Mouse (Mus musculus): ENCODE results near the gene Tcaim.

Tcaim gene

GRCm38 (mm10) chr9:122805053-122805844 is at the start of gene Tcaim:
TSS of gene Tcaim (plus strand) at chr9:122805539.
- DNase-seq (ENCODE audit: extremely low read depth, insufficient read length, low spot score): peak; percentile 95

DNA sequence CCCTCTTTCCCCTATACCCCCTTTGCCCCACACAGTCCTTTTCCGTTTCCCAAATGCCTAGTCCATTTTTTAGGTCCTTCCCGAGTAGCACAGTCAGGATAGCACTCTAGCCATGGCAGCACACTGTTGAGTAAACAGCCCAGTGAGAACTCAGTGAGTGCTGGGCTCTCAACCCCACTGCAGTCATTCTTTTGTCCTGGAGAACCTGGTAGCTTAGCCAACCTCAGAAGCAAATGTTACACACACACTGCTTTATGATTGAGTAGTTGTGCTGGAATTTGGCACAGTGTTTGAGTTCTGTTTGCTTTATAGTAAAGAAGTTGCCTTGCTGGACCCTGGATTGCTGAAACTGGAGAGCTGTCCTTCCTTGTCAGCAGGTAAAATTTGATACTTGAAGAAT is 47.7 kb upstream of the Tcaim start:
- DNase-seq (ENCODE audit: extremely low read depth, insufficient read length, low spot score): no peak

GRCm38 (mm10) chr9:122760111-122760510 is 45.2 kb upstream of the Tcaim start:
- DNase-seq (ENCODE audit: extremely low read depth, insufficient read length, low spot score): no peak

DNA sequence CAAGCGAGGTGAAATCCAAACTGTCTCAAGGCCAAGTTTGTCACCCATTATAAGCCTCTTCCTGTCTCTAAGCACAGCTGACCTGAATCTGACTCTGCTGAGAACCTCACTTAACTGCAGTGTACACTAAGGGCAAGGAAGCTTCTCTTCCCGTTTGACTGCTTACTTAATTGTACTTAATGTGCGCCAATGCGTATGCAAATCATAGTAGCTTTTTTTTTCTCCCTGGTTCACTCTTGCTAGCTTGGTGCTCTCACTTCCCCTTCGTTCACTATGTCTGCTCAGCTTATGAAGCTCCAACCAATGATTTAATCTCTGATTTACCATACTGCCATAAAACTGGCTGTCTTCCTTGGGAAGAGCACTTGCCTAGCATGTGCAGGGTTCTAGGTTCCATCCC is 20.1 kb upstream of the Tcaim start:
- DNase-seq (ENCODE audit: extremely low read depth, insufficient read length, low spot score): no peak

DNA sequence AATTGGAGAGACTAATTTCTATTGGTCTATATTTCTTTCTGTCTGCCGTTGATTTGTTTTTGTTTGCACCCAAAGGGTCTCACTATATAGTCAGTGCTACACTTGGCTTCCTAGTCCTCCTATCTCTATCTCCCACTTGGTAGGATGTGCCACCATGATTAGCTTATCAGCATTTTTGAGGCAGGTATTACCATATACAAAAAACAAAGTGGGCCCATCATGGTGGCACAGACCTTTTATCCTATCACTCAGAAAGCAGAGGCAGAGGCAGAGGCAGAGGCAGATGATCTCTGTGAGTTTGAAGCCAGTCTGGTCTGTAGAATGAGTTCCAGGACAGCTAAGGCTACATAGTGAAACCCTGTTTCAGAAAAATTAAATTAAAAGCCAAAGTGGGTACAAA is 18.8 kb upstream of the Tcaim start:
- no peak for DNase-seq (ENCODE audit: extremely low read depth, insufficient read length, low spot score)

GRCm38 (mm10) chr9:122805845-122806341 is 554 bp downstream of the Tcaim start:
- no peak for DNase-seq (ENCODE audit: extremely low read depth, insufficient read length, low spot score)

GRCm38 (mm10) chr9:122807186-122807585 is 1.8 kb downstream of the Tcaim start:
- DNase-seq (ENCODE audit: extremely low read depth, insufficient read length, low spot score): no peak

DNA sequence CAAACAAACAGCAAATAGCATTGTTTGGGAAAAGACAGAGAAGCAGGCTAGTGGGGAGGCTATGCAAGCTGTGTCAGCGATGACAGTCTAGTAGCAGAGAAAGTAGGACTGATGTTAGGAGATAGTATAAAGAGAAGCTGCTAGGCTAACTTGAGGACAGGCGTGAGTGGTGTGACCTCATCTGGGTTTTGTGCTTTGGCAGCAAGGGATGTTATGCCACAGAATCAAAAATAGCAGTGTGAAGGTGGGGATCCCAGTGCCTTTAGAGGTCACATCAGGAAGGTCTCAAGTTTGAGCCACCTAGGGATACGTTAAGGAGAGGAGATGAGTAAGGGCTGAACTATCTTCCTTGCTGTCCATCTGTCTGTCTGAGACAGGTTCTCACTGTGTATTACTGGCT is 4.9 kb downstream of the Tcaim start:
- DNase-seq (ENCODE audit: extremely low read depth, insufficient read length, low spot score): no peak

- DNase-seq (ENCODE audit: extremely low read depth, insufficient read length, low spot score): no peak
Measured at GRCm38 (mm10) chr9:122812386-122812785, 7.0 kb downstream of the Tcaim start.

GRCm38 (mm10) chr9:122814775-122815174 is 9.4 kb downstream of the Tcaim start:
- DNase-seq (ENCODE audit: extremely low read depth, insufficient read length, low spot score): no peak

- no peak for DNase-seq (ENCODE audit: extremely low read depth, insufficient read length, low spot score)
Measured at GRCm38 (mm10) chr9:122815239-122815851, 10.0 kb downstream of the Tcaim start.

DNA sequence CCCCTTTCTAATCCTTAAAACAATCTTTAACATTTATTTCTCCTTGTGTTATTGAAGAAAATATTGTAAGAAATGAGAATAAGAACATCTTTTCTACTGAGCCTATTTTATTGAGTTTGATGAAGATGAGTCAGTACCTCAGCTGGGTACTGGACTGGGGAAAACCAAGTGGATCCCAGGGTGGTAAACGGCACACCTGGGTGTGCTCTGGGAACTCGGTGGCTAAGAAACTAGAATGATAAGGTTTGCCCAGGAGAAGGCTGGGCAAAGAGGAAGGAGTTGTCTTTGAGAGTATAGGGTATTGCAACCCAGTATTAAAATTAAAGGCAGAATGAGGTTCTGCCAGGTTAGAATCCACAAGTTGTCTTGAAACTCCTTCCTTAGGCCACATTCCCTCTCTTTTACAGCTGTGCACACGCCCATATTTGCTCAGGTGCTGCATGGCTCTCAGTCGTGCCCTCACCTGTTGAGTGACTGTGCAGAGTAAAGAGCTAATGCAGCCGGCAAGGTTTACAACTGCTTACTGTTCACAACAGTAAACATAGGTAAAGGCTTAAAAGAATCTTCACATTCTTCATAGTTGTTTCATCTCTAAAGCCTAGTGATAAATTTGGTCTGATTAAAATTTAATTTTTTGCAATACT is 18.2 kb downstream of the Tcaim start:
- DNase-seq (ENCODE audit: extremely low read depth, insufficient read length, low spot score): no peak

GRCm38 (mm10) chr9:122826743-122827142 is 21.4 kb downstream of the Tcaim start:
- no peak for DNase-seq (ENCODE audit: extremely low read depth, insufficient read length, low spot score)

DNA sequence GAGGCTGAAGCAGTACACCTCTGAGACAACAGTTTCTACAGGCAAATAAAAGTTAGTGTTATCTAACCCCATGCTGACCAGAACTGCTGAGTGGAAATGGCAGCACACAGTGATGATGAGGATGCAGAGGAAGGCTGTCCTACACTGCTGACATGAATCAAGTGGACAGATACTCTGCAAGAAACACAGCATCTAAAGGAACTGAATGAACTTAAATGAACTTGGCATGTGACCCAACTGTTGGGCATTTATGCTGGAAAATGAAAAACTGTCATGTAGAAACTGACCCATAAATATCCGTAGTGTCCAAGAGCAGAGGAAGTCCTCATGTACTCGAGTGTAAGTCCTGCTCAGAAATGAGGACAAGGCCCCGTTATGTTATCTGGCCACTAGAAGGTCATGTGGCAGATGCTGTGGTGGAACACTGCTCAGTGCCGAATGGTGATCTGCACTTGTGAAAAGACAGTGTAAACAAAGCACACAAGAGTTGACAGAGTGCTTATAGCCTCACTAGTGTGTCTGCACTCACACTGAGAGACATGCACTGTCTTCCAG is 24.6 kb downstream of the Tcaim start:
- DNase-seq (ENCODE audit: extremely low read depth, insufficient read length, low spot score): no peak

- no peak for DNase-seq (ENCODE audit: extremely low read depth, insufficient read length, low spot score)
Measured at GRCm38 (mm10) chr9:122836126-122836525, 30.8 kb downstream of the Tcaim start.

DNA sequence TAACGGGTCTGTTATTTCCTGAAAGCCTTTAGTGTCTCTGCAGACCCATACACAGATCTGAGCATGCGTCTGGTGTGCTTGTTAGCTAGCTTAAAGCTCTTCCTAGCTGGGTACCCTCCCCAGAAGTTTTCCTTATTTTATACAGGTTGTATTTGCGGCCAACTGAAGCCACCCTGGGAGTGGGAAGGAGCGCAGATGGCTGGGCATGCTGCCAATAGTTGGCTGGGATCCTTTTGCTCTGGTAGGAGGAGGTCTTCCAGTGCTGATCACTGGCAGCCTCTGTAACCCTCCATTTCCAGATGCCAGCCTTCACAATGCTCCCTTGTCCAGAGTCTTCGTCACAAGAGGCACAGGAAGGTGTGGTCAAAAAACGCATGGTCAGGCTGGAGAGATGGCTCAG is 31.5 kb downstream of the Tcaim start:
- peak; percentile 24 for DNase-seq (ENCODE audit: extremely low read depth, insufficient read length, low spot score)

GRCm38 (mm10) chr9:122837216-122837615 is 31.9 kb downstream of the Tcaim start:
- no peak for DNase-seq (ENCODE audit: extremely low read depth, insufficient read length, low spot score)

GRCm38 (mm10) chr9:122837680-122838079 is 32.3 kb downstream of the Tcaim start:
- peak; percentile 13 for DNase-seq (ENCODE audit: extremely low read depth, insufficient read length, low spot score)

GRCm38 (mm10) chr9:122843760-122844159 is 38.4 kb downstream of the Tcaim start, which contains the start of gene Gm35549:
TSS of gene Gm35549 (minus strand) at chr9:122844035.
- DNase-seq (ENCODE audit: extremely low read depth, insufficient read length, low spot score): no peak

GRCm38 (mm10) chr9:122845621-122846020 is 40.3 kb downstream of the Tcaim start:
- no peak for DNase-seq (ENCODE audit: extremely low read depth, insufficient read length, low spot score)

GRCm38 (mm10) chr9:122846156-122846555 is 40.8 kb downstream of the Tcaim start:
- no peak for DNase-seq (ENCODE audit: extremely low read depth, insufficient read length, low spot score)

All from 3134 (cell line).